Mouse (Mus musculus): ENCODE data around the gene Clec11a. TPM values are rescaled to one million over a fixed set of nuclear protein-coding genes. Genes with fewer than 3 reads are reported as not detected.

Clec11a gene
- total and polyA plus RNA-seq, 3 experiments: 0.33 to 0.39 TPM; not detected in 1

- H3K4me1 ChIP-seq (ENCODE audit: control insufficient read depth in 1 of 2, insufficient read depth in 2 of 2, low read length in 2 of 2): no peaks in the 10 kb centered on the region
- H3K27me3 ChIP-seq (ENCODE audit: control insufficient read depth in 1 of 2, insufficient read depth in 2 of 2, low read length in 2 of 2): no peaks in the 10 kb centered on the region
- H3K9ac ChIP-seq (ENCODE audit: control insufficient read depth, low read depth, low read length, poor library complexity, severe bottlenecking): no peak overlapping the region
- TF ChIP-seq ZMIZ1 (IDR thresholded peaks at IDR 0.05; ENCODE audit: low read depth, low read length): no peak
- TF ChIP-seq ELF1 (IDR thresholded peaks at IDR 0.05; ENCODE audit: low read depth, low read length): no peak
- TF ChIP-seq JUND (IDR thresholded peaks at IDR 0.05; ENCODE audit: low read depth, low read length): no peak
- TF ChIP-seq UBTF (IDR thresholded peaks at IDR 0.05; ENCODE audit: borderline replicate concordance, insufficient read depth, low read depth, low read length): no peak
- no peaks in the 10 kb centered on the region for H3K79me2 ChIP-seq (ENCODE audit: control insufficient read depth, insufficient read depth, low read length, poor library complexity)
- DNase-seq (ENCODE audit: low read depth, low spot score): no peak
- no peak overlapping the region for H3K4me3 ChIP-seq (ENCODE audit: control insufficient read depth in 1 of 2, insufficient read depth in 1 of 2, low read depth in 2 of 2, low read length in 2 of 2)
- H3K36me3 ChIP-seq (ENCODE audit: control insufficient read depth in 1 of 2, insufficient read depth in 2 of 2, low read length in 2 of 2): no peaks in the 10 kb centered on the region
- no peak overlapping the region for H3K27ac ChIP-seq (ENCODE audit: control insufficient read depth, low read depth, low read length)
- no peaks in the 10 kb centered on the region for H3K9me3 ChIP-seq (replicated peaks; ENCODE audit: insufficient read depth, low read length)
Measured at GRCm38 (mm10) chr7:44291418-44291817, 15.3 kb downstream of the Clec11a start.

GRCm38 (mm10) chr7:44290986-44291385 lies 15.7 kb downstream of the Clec11a start:
- Histone ChIP-seq H3K27ac (ENCODE audit: control insufficient read depth, low read depth, low read length) (no peak overlapping the region), H3K36me3 (ENCODE audit: control insufficient read depth in 1 of 2, insufficient read depth in 2 of 2, low read length in 2 of 2) (no peaks in the 10 kb centered on the region), H3K79me2 (ENCODE audit: control insufficient read depth, insufficient read depth, low read length, poor library complexity) (no peaks in the 10 kb centered on the region), H3K4me1 (ENCODE audit: control insufficient read depth in 1 of 2, insufficient read depth in 2 of 2, low read length in 2 of 2) (no peaks in the 10 kb centered on the region), H3K27me3 (ENCODE audit: control insufficient read depth in 1 of 2, insufficient read depth in 2 of 2, low read length in 2 of 2) (no peaks in the 10 kb centered on the region), H3K4me3 (ENCODE audit: control insufficient read depth in 1 of 2, insufficient read depth in 1 of 2, low read depth in 2 of 2, low read length in 2 of 2) (no peak overlapping the region), H3K9ac (ENCODE audit: control insufficient read depth, low read depth, low read length, poor library complexity, severe bottlenecking) (no peak overlapping the region), H3K9me3 (replicated peaks; ENCODE audit: insufficient read depth, low read length) (no peaks in the 10 kb centered on the region)
- no peak for DNase-seq (ENCODE audit: low read depth, low spot score)
- TF ChIP-seq UBTF (IDR thresholded peaks at IDR 0.05; ENCODE audit: borderline replicate concordance, insufficient read depth, low read depth, low read length) (no peak), POLR2AphosphoS5 (IDR thresholded peaks at IDR 0.05; ENCODE audit: borderline replicate concordance, low read depth, low read length) (no peak), BHLHE40 (IDR thresholded peaks at IDR 0.05; ENCODE audit: borderline replicate concordance, low read depth, low read length) (no peak), CTCF (IDR thresholded peaks at IDR 0.05 in 2 of 3, conservative IDR thresholded peaks at IDR 0.05 in 1 of 3; ENCODE audit: control insufficient read depth in 1 of 3, insufficient read depth in 1 of 3, low read depth in 2 of 3, low read length in 3 of 3, poor library complexity in 1 of 3, severe bottlenecking in 1 of 3) (no peak), MYB (IDR thresholded peaks at IDR 0.05; ENCODE audit: low read depth, low read length) (no peak), MYC (IDR thresholded peaks at IDR 0.05; ENCODE audit: low read depth, low read length) (no peak), TAL1 (IDR thresholded peaks at IDR 0.05; ENCODE audit: low read length) (no peak), KAT2A (conservative IDR thresholded peaks at IDR 0.05; ENCODE audit: low read depth, low read length) (no peak), ZC3H11A (IDR thresholded peaks at IDR 0.05; ENCODE audit: low read depth, low read length) (no peak), GABPA (IDR thresholded peaks at IDR 0.05; ENCODE audit: low read depth, low read length) (no peak), ETS1 (IDR thresholded peaks at IDR 0.05; ENCODE audit: low read depth, low read length) (no peak), MAZ (IDR thresholded peaks at IDR 0.05; ENCODE audit: low read depth, low read length) (no peak)

- no peak for DNase-seq (ENCODE audit: low read depth, low spot score)
- H3K4me1 ChIP-seq (ENCODE audit: control insufficient read depth in 1 of 2, insufficient read depth in 2 of 2, low read length in 2 of 2): no peaks in the 10 kb centered on the region
- no peak for TF ChIP-seq MAX (IDR thresholded peaks at IDR 0.05; ENCODE audit: low read length)
- no peak for TF ChIP-seq KAT2A (conservative IDR thresholded peaks at IDR 0.05; ENCODE audit: low read depth, low read length)
- TF ChIP-seq CTCF (IDR thresholded peaks at IDR 0.05 in 2 of 3, conservative IDR thresholded peaks at IDR 0.05 in 1 of 3; ENCODE audit: control insufficient read depth in 1 of 3, insufficient read depth in 1 of 3, low read depth in 2 of 3, low read length in 3 of 3, poor library complexity in 1 of 3, severe bottlenecking in 1 of 3): no peak
- no peak for TF ChIP-seq BHLHE40 (IDR thresholded peaks at IDR 0.05; ENCODE audit: borderline replicate concordance, low read depth, low read length)
- TF ChIP-seq ETS1 (IDR thresholded peaks at IDR 0.05; ENCODE audit: low read depth, low read length): no peak
- no peak for TF ChIP-seq ELF1 (IDR thresholded peaks at IDR 0.05; ENCODE audit: low read depth, low read length)
- TF ChIP-seq ZMIZ1 (IDR thresholded peaks at IDR 0.05; ENCODE audit: low read depth, low read length): no peak
- no peak for TF ChIP-seq MYC (IDR thresholded peaks at IDR 0.05; ENCODE audit: low read depth, low read length)
- no peak for TF ChIP-seq MAFK (IDR thresholded peaks at IDR 0.05; ENCODE audit: borderline replicate concordance, low read depth, low read length)
- TF ChIP-seq UBTF (IDR thresholded peaks at IDR 0.05; ENCODE audit: borderline replicate concordance, insufficient read depth, low read depth, low read length): no peak
- TF ChIP-seq JUND (IDR thresholded peaks at IDR 0.05; ENCODE audit: low read depth, low read length): no peak
- TF ChIP-seq MYB (IDR thresholded peaks at IDR 0.05; ENCODE audit: low read depth, low read length): no peak
- TF ChIP-seq GABPA (IDR thresholded peaks at IDR 0.05; ENCODE audit: low read depth, low read length): no peak
- TF ChIP-seq NRF1 (IDR thresholded peaks at IDR 0.05; ENCODE audit: insufficient read depth, low read depth, low read length, poor library complexity, severe bottlenecking): no peak
- no peaks in the 10 kb centered on the region for H3K36me3 ChIP-seq (ENCODE audit: control insufficient read depth in 1 of 2, insufficient read depth in 2 of 2, low read length in 2 of 2)
- H3K4me3 ChIP-seq (ENCODE audit: control insufficient read depth in 1 of 2, insufficient read depth in 1 of 2, low read depth in 2 of 2, low read length in 2 of 2): no peak overlapping the region
- no peaks in the 10 kb centered on the region for H3K79me2 ChIP-seq (ENCODE audit: control insufficient read depth, insufficient read depth, low read length, poor library complexity)
- H3K9me3 ChIP-seq (replicated peaks; ENCODE audit: insufficient read depth, low read length): no peaks in the 10 kb centered on the region
- no peaks in the 10 kb centered on the region for H3K27me3 ChIP-seq (ENCODE audit: control insufficient read depth in 1 of 2, insufficient read depth in 2 of 2, low read length in 2 of 2)
- no peak overlapping the region for H3K27ac ChIP-seq (ENCODE audit: control insufficient read depth, low read depth, low read length)
- no peak overlapping the region for H3K9ac ChIP-seq (ENCODE audit: control insufficient read depth, low read depth, low read length, poor library complexity, severe bottlenecking)
Measured at GRCm38 (mm10) chr7:44287760-44288159, 18.9 kb downstream of the Clec11a start.

Data from MEL (cell line).